Mouse (Mus musculus) thymus, adult 2 months (tissue): Measurements from ENCODE around the gene S100a6.

Experiments used
- CTCF ChIP-seq: fragments of 200-500 bp; IDR thresholded peaks from 2 replicates; pipeline ENCODE4 v1.5.1; 2012; ENCODE audit warnings: mild to moderate bottlenecking, control low read depth, low read length, moderate library complexity, borderline replicate concordance; ENCODE audit not compliant: control insufficient read depth, poor library complexity, insufficient read depth; ENCODE audit errors: extremely low read depth
- POLR2A ChIP-seq: fragments of 200-500 bp; IDR thresholded peaks from 2 replicates; pipeline ENCODE4 v1.6.1; 2012; ENCODE audit warnings: mild to moderate bottlenecking, low read length, control low read depth, moderate library complexity; ENCODE audit not compliant: control insufficient read depth, poor library complexity, insufficient read depth; ENCODE audit errors: extremely low read depth

GRCm38 (mm10) chr3:90621552-90621951 lies 8.9 kb downstream of the S100a6 start:
- TF ChIP-seq POLR2A = no peak
- TF ChIP-seq CTCF = no peak
